Mouse (Mus musculus) yolk sac, embryonic 10.5 days (tissue): ENCODE measurements around the gene Mast3.
"Not testable (repeated sequence)": the region's sequence is repeated elsewhere in the genome, so short reads cannot be mapped to it uniquely, and the experiment has no call there.

Source experiments
- DNase-seq: peaks from one replicate; pipeline ENCODE4 v3.0.0-alpha.2; 2017; ENCODE audit warnings: low spot score

The Mast3 gene

DNA sequence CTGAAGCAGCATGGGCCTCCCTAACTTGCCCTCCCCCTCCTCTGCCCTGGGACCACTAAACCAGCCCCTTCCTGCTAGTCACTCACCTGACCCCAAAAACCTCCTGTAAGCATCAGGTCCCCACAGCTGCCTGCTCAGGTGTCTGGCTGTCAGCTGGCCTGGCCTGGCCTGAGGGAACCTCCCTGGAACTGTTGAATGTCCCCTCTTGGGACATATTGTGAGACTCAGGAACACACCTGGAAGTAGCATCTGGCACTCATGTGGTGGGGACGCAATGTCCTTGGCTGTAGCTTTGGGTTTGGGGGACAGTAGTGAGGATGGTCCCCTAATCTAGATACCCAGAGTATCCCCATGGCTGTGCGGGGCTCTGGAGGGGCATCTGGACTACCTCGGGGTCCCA lies 29.2 kb upstream of the Mast3 start:
- DNase-seq: no peak

DNA sequence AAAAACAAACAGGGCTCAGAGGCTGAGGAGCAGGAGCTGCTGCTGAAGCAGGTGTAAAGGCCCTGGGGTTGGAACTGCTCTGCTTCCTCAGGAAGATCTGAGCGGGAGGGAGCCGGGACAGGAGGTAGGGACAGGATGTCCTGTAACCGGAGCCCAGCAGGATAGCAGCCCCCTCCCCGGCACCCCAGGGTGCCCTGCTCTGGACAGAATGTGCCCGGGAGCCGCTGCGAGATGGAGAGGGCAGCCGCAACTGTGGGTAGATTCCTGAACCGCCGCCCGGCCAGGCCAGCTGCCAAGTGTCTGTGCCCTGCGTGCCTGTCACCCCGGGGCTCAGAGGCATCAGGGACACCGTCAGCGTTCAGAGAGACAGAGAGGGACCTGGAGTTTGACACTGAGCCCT lies 28.7 kb upstream of the Mast3 start:
- DNase-seq: no peak

DNA sequence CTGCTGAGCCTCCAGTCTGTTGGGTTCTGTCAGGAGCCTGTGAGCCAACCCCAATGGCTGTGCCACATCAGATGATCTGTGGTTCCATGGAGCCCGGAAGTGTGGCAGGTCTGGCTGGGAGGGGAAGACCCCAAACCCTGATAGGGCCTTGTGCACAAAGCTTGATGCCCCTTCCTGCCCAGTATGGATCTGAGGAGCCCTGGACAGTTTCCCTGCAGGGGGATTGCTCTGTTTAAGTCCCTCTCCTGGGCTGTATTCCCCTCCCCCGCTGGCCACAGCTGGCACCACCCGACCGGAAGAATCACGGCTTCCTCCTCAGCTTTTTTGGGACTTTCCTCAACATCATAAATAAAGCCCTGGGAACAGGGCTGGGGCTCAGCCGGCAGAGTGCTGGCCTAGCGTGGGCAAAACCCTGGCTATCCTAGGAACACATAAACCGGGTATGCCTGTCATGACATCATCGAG lies 28.2 kb upstream of the Mast3 start:
- no peak for DNase-seq

DNA sequence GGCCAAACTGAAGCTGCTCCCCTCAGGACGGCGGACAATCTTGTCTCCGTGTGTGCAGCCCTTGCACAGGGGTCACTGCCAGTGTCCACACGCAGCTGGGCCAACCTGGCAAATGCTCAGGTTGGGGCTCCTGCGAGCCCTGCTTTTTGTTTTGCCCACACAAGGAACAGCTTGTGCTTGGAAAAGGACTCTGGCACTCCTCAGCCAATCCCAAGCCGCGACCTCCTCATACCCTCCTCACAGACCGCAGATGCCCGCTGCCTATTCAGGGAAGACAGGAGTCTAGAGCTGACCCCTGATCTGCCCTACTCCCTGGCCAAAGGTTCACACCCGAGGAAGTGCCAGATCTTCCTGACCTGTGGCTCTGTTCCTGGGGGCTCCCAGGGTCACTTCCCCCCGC lies 27.5 kb upstream of the Mast3 start:
- DNase-seq: no peak

DNA sequence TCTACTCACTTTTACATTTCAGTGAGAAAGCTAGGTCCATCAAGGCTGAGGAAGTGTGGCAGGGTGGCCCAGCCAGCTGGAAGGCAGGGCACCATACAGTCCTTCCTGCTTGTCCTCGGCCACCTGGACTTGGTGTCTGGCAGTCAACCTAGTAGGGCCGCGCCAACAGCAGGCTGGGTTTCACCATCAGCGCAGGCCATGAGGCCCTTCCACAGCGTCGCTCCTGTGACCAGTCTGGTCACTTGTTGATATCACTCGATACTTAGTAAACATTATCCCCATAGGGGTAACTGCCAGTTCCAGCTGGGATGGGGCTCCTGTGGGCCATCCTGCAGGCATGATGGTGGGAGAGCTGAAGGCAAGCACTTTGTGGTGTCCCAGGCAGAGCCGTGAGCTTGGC lies 26.7 kb upstream of the Mast3 start:
- DNase-seq: no peak

DNA sequence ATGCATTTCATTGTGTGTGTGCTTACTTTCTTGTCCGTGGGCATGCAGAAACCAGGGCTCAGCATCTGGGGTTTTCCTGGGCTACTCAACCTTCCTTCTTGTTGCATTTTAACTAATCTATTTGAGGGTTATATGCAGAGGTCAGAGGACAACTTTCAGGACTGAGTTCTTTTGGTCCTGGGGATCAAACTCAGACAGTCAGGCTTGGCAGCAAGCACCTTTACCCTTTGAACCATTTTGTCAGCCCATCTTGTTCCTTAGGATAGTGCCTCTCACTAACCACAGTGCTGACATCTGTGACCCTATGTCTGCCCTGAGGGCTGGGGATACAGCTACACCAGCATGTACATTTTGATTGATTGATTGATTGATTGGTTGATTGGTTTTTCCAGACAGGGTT lies 22.9 kb upstream of the Mast3 start:
- DNase-seq: no peak

DNA sequence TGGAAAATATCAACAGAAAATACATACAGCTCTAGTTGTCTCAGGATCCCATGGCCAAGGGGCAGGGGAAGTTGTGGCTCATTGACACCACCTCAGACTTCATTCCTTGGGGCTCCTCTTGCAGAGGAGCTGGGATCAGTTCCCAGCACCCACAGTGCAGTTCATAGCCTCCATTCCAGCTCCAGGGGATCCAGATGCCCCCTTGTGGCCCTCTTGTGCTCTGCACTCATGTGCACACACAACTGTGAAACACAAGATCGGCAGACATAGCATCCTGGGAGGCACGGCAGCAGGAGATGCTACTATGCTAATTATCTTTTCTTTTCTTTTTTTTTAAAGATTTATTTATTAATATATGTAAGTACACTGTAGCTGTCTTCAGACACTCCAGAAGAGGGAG lies 22.2 kb upstream of the Mast3 start:
- DNase-seq: no peak

DNA sequence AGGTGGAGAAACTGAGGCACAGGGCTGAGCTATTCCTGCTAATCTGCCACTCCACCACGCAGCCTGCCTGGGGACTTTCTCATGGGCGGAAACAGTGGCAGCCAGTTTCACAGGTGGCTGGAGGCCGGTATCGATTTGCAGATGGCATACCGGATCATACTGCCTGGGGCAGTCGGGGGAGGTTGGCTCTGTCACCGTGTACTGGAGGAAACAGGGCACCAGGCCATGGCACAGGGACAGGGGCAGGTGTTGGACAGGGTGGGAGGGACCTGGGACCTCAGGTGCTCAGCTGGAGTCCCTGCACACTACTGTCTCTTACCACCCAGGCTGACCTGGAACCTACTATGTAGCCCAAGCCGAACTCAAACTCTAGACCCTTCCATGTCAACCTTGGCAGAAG lies 21.0 kb upstream of the Mast3 start:
- no peak for DNase-seq

DNA sequence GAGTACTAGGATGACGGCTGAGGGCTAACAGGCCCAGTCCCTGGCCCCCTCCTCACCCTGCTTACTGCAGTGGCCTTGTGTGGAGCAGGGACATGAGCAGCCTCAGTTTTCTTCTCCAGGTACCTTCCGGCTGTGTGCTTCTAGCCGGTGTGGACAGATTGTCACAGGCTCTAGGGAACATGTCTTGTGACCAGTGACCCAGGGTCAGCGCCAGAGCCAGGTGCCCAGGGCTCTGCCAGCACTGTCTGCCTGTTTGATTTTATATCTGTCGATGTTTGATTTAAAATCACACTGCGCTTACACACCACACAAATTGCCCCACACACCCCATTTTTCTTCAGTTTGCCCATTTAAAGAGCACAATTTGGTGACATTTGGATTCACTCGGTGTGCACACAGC lies 18.9 kb upstream of the Mast3 start:
- DNase-seq: no peak

DNA sequence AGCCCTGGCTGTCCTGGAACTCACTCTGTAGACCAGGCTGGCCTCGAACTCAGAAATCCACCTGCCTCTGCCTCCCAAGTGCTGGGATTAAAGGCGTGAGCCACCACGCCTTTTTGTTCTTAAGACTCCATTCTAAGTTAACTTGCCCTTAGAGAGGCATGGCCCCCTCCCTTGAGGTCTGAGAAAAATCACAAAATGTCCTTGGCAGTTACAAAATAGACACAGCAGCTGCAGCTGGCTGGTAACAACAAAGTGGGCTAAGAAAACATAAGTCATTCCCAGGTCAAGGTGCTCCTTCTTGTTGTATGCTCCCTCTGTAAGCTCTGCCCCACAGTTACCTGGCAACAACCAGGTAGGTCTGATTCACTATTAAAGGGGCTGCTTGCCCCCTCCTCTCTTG lies 17.7 kb upstream of the Mast3 start:
- DNase-seq: not testable (repeated sequence)

DNA sequence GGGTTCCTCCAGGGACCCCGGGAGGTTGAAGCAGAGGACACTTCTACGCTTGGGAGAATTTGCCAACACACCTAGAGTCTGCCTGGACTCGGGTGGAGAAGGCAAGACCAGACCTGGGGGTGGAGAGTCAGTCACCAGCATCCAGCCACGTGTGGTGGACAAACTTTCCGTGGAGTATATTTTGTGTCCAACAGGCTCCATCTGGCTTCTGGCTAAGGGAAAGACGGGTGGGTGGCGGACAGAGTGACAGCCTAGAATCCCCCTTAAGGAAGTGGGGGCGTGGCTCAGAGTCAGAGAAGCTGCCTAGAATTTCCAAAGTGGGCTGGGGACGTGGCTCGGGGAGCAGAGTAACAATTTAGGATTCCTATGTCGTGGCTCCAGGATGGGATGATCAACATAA lies 17.1 kb upstream of the Mast3 start:
- no peak for DNase-seq

DNA sequence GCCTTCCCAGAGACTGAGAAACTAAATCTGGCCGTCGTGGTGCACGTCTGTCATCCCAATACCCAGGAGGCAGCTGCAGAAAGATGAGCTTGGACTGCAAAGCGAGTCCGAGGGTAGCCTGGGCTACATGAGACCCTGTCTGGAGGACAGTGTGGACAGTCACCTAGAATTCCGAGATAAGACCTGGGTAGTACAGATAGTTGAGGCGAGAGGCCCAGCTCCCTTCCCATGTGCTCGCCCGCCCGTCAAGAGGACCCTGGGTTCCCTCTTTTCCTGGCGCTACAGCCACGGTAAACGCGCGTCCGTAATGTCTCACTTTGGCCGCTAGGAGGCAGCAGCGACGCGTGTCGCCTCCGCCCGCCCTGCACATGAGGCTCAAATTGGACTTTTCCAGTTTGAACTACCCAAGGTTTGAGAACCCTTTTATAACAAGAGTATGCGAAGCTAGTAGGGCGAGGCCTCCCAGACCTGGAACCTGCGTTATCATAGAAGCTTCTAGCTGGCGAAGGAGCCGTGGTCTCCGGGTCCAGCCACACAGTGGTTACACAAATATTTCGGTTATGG lies 16.6 kb upstream of the Mast3 start:
- DNase-seq: peak; percentile 38

DNA sequence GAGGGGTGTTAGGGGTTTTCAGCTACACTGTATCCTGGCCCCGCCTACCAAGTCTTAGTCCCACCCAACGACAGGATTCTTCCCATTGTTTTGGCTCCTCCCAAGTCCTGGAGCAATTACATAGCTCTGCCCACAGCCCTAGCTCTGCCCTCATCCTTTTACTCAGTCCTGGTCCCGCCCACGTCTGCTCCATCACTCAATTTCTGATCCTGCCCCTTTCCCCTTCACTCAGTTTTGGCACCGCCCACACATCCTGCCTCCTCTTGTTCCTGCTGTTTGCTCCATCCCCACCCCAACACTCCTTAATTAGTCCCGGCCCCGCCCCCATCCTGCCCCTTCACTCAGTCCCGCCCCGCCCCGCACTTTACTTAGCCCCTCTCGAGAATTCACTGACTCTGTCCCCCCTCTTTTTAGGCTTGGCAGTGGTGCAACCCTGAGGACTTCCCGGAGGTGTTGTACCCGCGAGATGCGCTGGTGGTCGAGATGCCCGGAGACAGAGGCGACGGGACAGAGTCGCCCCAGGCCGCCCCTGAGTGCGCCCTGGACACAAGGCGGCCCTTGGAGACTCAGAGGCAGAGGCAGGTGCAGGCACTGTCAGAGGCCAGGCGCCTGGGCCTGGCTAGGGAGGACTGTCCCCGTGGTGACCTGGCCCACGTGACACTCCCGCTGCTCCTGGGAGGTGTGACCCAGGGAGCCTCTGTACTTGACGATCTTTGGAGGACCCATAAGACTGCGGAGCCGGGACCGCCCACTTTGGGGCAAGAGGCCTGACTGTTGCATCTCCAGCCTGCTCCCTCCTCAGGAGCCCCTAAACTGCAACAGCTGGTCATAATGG lies 15.5 kb upstream of the Mast3 start:
- peak; percentile 64 for DNase-seq

DNA sequence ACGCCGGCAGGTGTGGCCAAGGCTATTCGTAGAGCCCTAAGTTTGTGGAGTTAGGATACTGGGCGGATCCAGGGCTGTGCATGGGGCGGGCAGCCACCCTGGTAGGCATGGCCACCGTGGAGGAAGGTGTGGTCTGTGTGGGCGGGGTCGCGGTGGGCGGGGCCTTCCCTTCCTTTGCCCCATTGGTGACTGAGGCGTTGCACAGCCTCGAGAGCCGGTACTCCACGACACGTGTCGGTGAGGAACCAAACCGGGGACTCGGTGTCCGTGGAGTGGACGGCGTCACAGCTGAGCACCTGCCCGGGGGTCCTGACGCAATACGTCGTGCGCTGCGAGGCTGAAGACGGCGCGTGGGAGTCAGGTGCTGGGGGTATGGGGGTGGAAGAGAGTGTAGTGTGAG lies 11.8 kb upstream of the Mast3 start:
- DNase-seq: no peak

DNA sequence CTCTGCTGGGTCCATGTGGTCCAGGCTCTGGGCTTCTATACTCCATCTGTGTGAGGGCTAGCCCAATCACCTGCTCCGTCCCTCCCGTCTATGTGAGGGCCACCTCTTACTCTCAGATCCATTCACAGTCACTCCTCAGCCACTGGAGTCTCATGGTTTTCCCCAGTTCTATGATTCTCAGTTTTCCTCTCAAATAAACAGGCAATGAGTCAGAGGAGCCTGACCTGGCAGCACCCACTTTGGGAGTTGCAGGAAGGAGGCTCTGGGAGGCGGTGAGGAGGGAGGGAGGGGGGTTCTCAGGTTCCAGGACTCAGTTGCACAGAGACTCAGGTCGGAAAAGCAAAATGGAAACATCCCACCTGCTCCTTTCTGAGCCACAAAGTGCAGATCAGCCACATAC lies 8.0 kb upstream of the Mast3 start:
- no peak for DNase-seq

DNA sequence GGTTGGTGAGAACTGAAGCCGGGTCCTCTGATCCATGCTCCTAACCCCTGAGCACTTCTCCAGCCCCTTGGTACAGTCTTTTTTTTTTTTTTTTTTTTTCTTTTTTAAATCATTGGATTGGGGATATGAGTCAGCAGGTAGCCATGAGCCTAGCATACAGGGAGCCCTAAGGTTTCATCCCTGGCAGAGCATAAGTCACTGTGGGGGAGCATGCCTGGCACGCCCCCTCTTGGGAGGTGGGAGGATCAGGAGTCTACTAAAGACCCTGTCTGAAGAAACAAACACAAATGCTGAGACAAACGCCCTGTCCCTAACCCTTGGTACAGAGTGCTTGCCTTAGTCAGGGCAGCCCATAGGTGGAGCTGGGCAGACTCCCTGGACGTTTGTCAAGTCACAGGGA lies 7.2 kb upstream of the Mast3 start:
- DNase-seq: no peak

DNA sequence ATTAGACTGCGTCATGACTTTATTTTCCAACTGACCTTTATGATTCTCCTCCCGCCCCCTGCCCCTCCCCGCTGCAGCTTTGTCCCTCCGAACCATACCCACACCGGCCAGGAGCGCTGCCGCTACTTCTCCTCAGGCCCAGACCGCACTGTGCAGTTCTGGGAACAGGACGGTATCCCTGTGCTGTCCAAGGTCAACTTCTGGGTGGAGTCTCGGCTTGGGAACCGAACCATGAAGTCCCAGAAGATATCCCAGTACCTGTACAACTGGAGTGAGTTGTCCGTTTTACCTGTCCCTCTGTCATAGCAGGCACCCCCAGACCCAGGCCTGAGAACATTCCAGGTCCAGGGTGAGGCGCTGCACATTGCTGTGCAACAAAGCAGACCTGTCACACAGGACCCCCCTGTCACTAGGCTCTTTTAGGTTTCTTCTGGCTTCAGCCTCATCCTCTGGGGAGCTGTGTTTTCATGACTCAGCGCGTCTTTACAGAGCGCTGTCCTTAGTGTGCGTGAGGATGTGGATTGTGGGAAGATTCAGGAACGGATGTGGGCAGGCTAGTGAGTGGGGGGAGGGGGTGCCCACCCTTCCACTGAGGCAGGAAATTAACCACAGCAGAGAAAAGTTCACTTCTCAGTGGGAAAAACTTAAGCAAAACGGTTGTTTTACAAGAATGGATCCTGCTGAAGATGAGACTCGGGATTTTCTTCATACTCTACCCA lies 6.3 kb upstream of the Mast3 start:
- DNase-seq: no peak

DNA sequence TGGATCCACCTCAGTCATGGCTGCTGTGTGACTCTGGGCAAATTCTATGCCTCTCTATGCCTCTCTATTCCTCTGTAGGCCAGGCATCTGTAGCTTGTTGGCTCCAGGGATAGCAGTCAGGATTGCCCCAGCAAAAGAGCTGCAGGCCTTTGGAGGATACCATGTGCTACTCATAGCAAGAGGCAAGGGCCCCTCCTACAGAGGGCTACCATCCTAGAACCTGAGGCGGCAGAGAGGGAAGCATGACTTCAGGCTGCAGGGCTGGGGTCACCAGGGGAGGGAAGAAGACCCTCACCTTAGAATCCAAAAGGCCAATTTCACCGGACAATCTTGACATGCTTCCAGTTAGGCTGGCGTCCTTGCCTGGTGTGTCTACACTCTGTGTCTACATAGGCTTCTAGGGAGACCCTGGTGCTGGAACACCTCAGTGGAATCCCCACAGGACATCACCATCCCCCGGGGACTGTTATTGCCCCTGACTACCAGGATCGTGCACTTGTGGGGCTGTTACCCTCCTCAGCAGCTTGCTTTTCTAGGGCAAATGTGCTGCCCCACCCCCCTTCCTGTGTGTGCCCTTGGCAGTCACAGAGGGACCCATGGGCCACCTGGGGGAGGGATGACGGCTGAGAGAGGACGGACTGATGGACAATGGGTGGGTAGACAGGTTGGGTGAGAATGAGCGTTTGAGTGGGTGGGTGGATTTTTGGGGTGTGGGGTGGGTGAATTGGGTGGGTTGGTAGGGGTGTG lies 4.3 kb upstream of the Mast3 start:
- no peak for DNase-seq

DNA sequence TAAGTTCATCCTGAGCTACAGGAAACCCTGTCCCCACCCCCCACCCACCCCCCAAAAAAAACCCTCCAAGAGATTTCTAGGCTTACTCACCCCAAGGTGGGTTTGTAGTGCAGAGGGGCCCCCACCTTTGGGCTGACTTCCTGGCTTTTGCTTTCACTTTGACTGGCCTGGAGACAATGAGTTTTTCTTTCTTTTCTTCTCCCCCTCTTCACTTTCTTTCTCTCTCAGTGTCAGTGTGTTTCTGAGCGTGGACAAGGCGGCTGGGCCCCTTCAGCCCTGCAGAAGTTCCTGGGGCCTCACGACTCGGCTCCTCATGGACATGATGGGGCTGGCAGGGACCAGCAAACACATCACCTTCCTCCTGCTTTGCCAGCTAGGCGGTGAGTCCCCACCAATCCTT lies 3.4 kb upstream of the Mast3 start, which contains the start of gene Il12rb1:
Il12rb1 (plus strand) TSS at position 211 of the 400 bp plus-strand sequence.
- DNase-seq: no peak

DNA sequence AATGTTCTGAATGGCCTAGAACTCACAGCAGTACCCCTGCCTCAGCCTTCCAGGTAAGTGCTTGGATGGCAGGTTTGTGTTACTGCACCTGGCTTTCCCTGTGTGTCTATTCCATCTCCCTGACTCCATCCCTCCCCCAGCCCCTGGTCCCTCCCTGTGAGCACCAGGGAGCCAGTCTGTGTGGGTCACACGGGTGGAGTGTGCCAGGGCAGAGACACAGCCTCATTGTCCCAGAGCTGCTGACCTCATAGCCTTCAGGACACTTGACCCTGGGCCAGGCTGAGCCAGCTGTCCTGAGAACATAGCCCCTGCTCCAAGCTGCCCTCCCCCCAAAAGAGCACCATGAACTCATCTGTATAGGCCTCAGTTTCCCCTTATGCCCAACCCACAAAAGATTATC lies 2.5 kb upstream of the Mast3 start:
- no peak for DNase-seq

DNA sequence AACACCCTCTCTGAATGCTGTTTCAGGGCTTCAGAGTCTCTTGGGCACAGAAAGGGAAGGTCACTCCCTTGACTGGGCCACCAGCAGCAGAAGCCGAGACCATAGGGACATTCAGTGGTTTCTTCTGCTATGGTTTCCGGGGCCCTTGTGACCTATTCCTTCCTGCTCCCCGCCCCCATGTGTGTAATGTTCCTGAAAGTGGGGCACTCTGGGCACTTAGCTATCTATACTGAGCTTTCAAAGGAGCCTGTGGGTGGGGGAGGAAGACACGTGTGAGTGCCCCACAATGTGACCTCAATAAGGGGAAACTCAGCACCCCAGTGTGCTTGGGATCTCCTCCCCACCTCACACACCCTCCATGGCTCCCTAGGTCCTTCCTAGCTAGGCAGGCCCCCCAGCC lies 1.7 kb upstream of the Mast3 start:
- DNase-seq: no peak

DNA sequence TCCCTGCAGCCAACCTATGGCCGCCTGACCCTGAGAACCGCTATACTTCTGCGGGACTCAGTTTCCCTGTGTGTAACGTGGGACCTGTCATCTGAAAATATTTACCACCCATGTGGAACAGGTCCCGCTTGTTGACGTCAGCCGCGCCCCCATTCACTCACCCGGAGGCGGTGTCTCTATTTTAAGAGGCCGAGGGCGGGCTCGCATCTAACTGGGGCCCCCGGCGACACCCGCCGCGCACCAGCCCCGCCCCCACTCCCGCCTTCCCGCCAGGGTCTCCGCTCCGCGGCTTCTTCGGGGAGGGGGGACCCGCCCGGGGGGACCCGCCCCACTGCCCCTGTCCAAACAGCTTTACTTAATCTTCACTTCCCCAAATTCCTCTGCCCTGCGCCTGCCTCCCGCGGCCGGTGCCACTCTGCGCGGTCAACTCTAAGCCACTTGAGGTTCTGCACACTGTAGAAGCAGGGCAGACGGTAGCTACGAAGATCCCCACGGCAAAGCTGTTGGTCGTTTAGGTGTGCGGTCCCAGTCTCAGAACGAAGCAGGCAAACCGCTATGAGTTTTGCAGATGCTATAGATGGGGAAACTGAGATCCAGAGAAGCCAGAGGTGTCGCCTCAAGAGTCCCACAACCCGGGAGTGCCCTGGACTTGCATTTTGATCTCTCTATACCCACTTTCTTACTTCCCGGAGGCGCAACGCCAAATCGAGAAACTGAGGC lies 933 bp downstream of the Mast3 start:
- DNase-seq: no peak
